In genomic region chr5:82898389-82898788, GRCm38 (mm10) we compare ENCODE assay signal across 10 mouse cellular contexts.
A peak's percentile ranks its signal among the peaks of the same experiment; 100 is the strongest.
DNase-seq lines count a peak whose midpoint lies in the region.
"Had no signal": no experiment of that assay in that cellular context is flagged by ENCODE, and none has a peak within 500 bp of the region (broad histone marks: within the 10 kb centered on the region; RNA-seq: fewer than 3 reads in every experiment).

No protein-coding gene starts in this region.

- intact Hi-C loops in heart, postnatal 36 days (cut with DNase I): no loop called here

- peak; percentile 42 for DNase-seq in right cerebral cortex, adult 18-20 months
- DNase-seq in right cerebral cortex, postnatal 14 days: no peak
- peak; percentile 22 to 35 for DNase-seq in frontal cortex, adult 2 months (ENCODE audit: extremely low spot score in 1 of 2, low spot score in 1 of 2)
- DNase-seq in left cerebral cortex, adult 18-20 months (ENCODE audit: low spot score in 2 of 2): peak; percentile 8 to 32
- no peak for DNase-seq in heart, postnatal 36 days
- no peak for DNase-seq in lung, postnatal 10 days
- no peak for DNase-seq in embryo, embryonic 10 days (ENCODE audit: low spot score)
- DNase-seq: adrenal gland, adult 8-10 months; embryo, embryonic 11 days; heart, adult 18-20 months had no signal

Comparison
In these comparisons a context has a peak if more than half of its experiments do, and no peak if none do; other contexts are left out.
1. DNase-seq: peak in right cerebral cortex, adult 18-20 months (single experiment), frontal cortex, adult 2 months (2 of 2) and left cerebral cortex, adult 18-20 months (2 of 2); none in right cerebral cortex, postnatal 14 days (single experiment), heart, postnatal 36 days (0 of 2), lung, postnatal 10 days (single experiment) and embryo, embryonic 10 days (single experiment).